14 mouse cellular contexts compared by ENCODE assay signal in genomic region chr4:100170743-100171142, GRCm38 (mm10).
DNase-seq lines count a peak whose midpoint lies in the region; ATAC-seq lines count a peak whose summit lies in the region.
"Had no signal": no experiment of that assay in that cellular context is flagged by ENCODE, and none has a peak within 500 bp of the region (broad histone marks: within the 10 kb centered on the region; RNA-seq: fewer than 3 reads in every experiment).

No protein-coding gene starts in this region.

- peak overlapping the region; percentile 56 for H3K27ac ChIP-seq in heart, embryonic 12.5 days (ENCODE audit: poor library complexity, severe bottlenecking)
- H3K27ac ChIP-seq in lung, embryonic 16.5 days (ENCODE audit: low read length): no peak overlapping the region
- no peak overlapping the region for H3K27ac ChIP-seq in embryonic facial prominence, embryonic 15.5 days (replicated peaks)
- H3K27ac ChIP-seq in limb, embryonic 13.5 days: no peak overlapping the region
- H3K27ac ChIP-seq: macrophage had no signal

- intact Hi-C loops in heart, postnatal 10 days (cut with DNase I): no loop called here

- no peaks in the 10 kb centered on the region for H3K27me3 ChIP-seq in heart, embryonic 12.5 days (replicated peaks)
- H3K27me3 ChIP-seq in lung, embryonic 16.5 days (ENCODE audit: control insufficient read depth, insufficient read depth, low read depth, low read length): no peaks in the 10 kb centered on the region
- no peaks in the 10 kb centered on the region for H3K27me3 ChIP-seq in embryonic facial prominence, embryonic 15.5 days
- H3K27me3 ChIP-seq in limb, embryonic 13.5 days: no peaks in the 10 kb centered on the region

- 54% methylated on average over 5 of the region's 5 CpGs for WGBS in heart, embryonic 12.5 days
- 51% methylated on average over 5 of the region's 5 CpGs for WGBS in lung, embryonic 16.5 days
- WGBS in embryonic facial prominence, embryonic 15.5 days: 43% methylated on average over 5 of the region's 5 CpGs
- WGBS in limb, embryonic 13.5 days: 27% methylated on average over 5 of the region's 5 CpGs

- H3K4me3 ChIP-seq in heart, embryonic 12.5 days: no peak overlapping the region
- H3K4me3 ChIP-seq in lung, embryonic 16.5 days (ENCODE audit: low read length): no peak overlapping the region
- H3K4me3 ChIP-seq in embryonic facial prominence, embryonic 15.5 days (replicated peaks): peak overlapping the region; percentile 36; the same call in 1 of the 2 replicates
- H3K4me3 ChIP-seq in limb, embryonic 13.5 days: no peak overlapping the region

- peaks cover 38% of the 10 kb centered on the region for H3K4me1 ChIP-seq in heart, embryonic 12.5 days (replicated peaks)
- H3K4me1 ChIP-seq in lung, embryonic 16.5 days (replicated peaks; ENCODE audit: control insufficient read depth, insufficient read depth, low read length): peaks cover 32% of the 10 kb centered on the region
- H3K4me1 ChIP-seq in embryonic facial prominence, embryonic 15.5 days: peaks cover 19% of the 10 kb centered on the region
- peaks cover 41% of the 10 kb centered on the region for H3K4me1 ChIP-seq in limb, embryonic 13.5 days

- H3K9ac ChIP-seq in heart, embryonic 12.5 days: no peak overlapping the region
- no peak overlapping the region for H3K9ac ChIP-seq in lung, embryonic 16.5 days (ENCODE audit: low read length)
- no peak overlapping the region for H3K9ac ChIP-seq in embryonic facial prominence, embryonic 15.5 days
- H3K9ac ChIP-seq in limb, embryonic 13.5 days: no peak overlapping the region

- peak overlapping the region; percentile 35; the same call in 1 of the 2 replicates for H3K4me2 ChIP-seq in heart, embryonic 12.5 days
- H3K4me2 ChIP-seq in lung, embryonic 16.5 days (ENCODE audit: low read depth, low read length): peak overlapping the region; percentile 44
- peak overlapping the region; percentile 47 for H3K4me2 ChIP-seq in embryonic facial prominence, embryonic 15.5 days (replicated peaks)
- H3K4me2 ChIP-seq in limb, embryonic 13.5 days (replicated peaks): peak overlapping the region; percentile 54
- H3K4me2 ChIP-seq: liver, embryonic 11.5 days had no signal

- ATAC-seq in heart, embryonic 12.5 days (ENCODE audit: insufficient number of reproducible peaks, low FRiP score): no peak
- ATAC-seq in lung, embryonic 16.5 days (ENCODE audit: low read depth): no peak
- ATAC-seq in embryonic facial prominence, embryonic 15.5 days (ENCODE audit: insufficient number of reproducible peaks, low FRiP score, low TSS enrichment, low read depth): no peak
- no peak for ATAC-seq in limb, embryonic 13.5 days (ENCODE audit: low FRiP score, low read depth)
- ATAC-seq: activated CD4-positive, CD25-positive, alpha-beta regulatory T cell, adult 4 months had no signal

- DNase-seq in heart, postnatal 10 days: no peak
- DNase-seq in lung, postnatal 25 days (ENCODE audit: low spot score): no peak
- no peak for DNase-seq in adrenal gland, postnatal 36 days
- no peak for DNase-seq in ovary, adult 18-20 months (ENCODE audit: low spot score)
- DNase-seq: cerebellum, adult 9-11 months; heart, postnatal 14 days; kidney, postnatal 25 days had no signal

- no peaks in the 10 kb centered on the region for H3K9me3 ChIP-seq in heart, embryonic 12.5 days (replicated peaks)
- no peaks in the 10 kb centered on the region for H3K9me3 ChIP-seq in lung, embryonic 16.5 days (ENCODE audit: control insufficient read depth, low read length)
- H3K9me3 ChIP-seq in embryonic facial prominence, embryonic 15.5 days (replicated peaks): no peaks in the 10 kb centered on the region
- no peaks in the 10 kb centered on the region for H3K9me3 ChIP-seq in limb, embryonic 13.5 days

- H3K36me3 ChIP-seq in heart, embryonic 12.5 days: no peaks in the 10 kb centered on the region
- H3K36me3 ChIP-seq in lung, embryonic 16.5 days (ENCODE audit: control insufficient read depth, insufficient read depth, low read length): no peaks in the 10 kb centered on the region
- no peaks in the 10 kb centered on the region for H3K36me3 ChIP-seq in embryonic facial prominence, embryonic 15.5 days
- no peaks in the 10 kb centered on the region for H3K36me3 ChIP-seq in limb, embryonic 13.5 days
